Mouse (Mus musculus) cerebellum, adult 2 months (tissue): Measurements from ENCODE around the gene Brf1.

Source experiments
- CTCF ChIP-seq: fragments of 200-500 bp; IDR thresholded peaks from 2 replicates; pipeline ENCODE4 v1.5.1; 2011; ENCODE audit warnings: low read depth, mild to moderate bottlenecking, control low read depth, low read length, moderate library complexity, borderline replicate concordance; ENCODE audit not compliant: insufficient read depth
- POLR2A ChIP-seq: fragments of 200-500 bp; IDR thresholded peaks from 2 replicates; pipeline ENCODE4 v1.6.1; 2011; ENCODE audit warnings: low read length, control low read depth, borderline replicate concordance; ENCODE audit not compliant: insufficient read depth

GRCm38 (mm10) chr12:112994153-112994552, 6.4 kb downstream of the Brf1 start:
- no peak for TF ChIP-seq POLR2A
- no peak for TF ChIP-seq CTCF
